Mouse (Mus musculus) stomach, adult 2 months (tissue): Measurements from ENCODE around the gene Tor1a. TPM values are rescaled to one million over a fixed set of nuclear protein-coding genes. Genes with fewer than 3 reads are reported as not detected.

ENCODE experiments used
- polyA plus RNA-seq: library from polyadenylated mRNA; depleted of rRNA; stranded (reverse); fragments of >200 nt; gene quantifications from 2 replicates; pipeline ENCODE4 v1.2.3, GENCODE M21; 2012; rRNA removed

Tor1a gene
- polyA plus RNA-seq, result 20.2 and 32.1 TPM in 2 replicates

GRCm38 (mm10) chr2:30967352-30968327 lies at the start of gene Tor1a:
Gene Tor1a, minus strand, starts transcription at chr2:30967933.

GRCm38 (mm10) chr2:30981790-30982513 lies 14.2 kb upstream of the Tor1a start, which contains the start of the genes BC005624 and Usp20:
Gene BC005624, minus strand, starts transcription at chr2:30982201.
Gene Usp20, plus strand, starts transcription at chr2:30982279.

GRCm38 (mm10) chr2:30952824-30953490 lies 14.8 kb downstream of the Tor1a start, which contains the start of gene Tor1b:
Gene Tor1b, plus strand, starts transcription at chr2:30952959.

GRCm38 (mm10) chr2:30929483-30930045 lies 38.2 kb downstream of the Tor1a start, which contains the start of gene Ptges:
Gene Ptges, minus strand, starts transcription at chr2:30929863.

Other genes with a start within 250 kb of the Tor1a start
- 5.3 and 5.8 TPM in 2 replicates for gene 1700001O22Rik, start 164.3 kb downstream of the Tor1a start, polyA plus RNA-seq
- gene Ntmt1, start 160.1 kb downstream of the Tor1a start, polyA plus RNA-seq, result 18.6 and 19.4 TPM in 2 replicates
- 21.0 and 22.5 TPM in 2 replicates for gene Asb6, start 137.6 kb downstream of the Tor1a start, polyA plus RNA-seq
- 3.7 and 3.9 TPM in 2 replicates for gene Prrx2, start 133.0 kb downstream of the Tor1a start, polyA plus RNA-seq
- 7.8 and 8.8 TPM in 2 replicates for gene Ptges, start 38.1 kb downstream of the Tor1a start, polyA plus RNA-seq
- gene Tor1b, start 15.0 kb downstream of the Tor1a start, polyA plus RNA-seq, result 10.9 and 12.6 TPM in 2 replicates
- 2.8 and 3.9 TPM in 2 replicates for gene BC005624, start 14.3 kb upstream of the Tor1a start, polyA plus RNA-seq
- gene Usp20, start 14.3 kb upstream of the Tor1a start, polyA plus RNA-seq, result 7.2 and 13.0 TPM in 2 replicates
- 29.4 and 30.3 TPM in 2 replicates for gene Fnbp1, start 174.1 kb upstream of the Tor1a start, polyA plus RNA-seq
- 8.7 and 9.8 TPM in 2 replicates for gene Gpr107, start 184.4 kb upstream of the Tor1a start, polyA plus RNA-seq